Mouse (Mus musculus): ENCODE measurements at regions not wholly inside any gene's neighbourhood (a gene's known extent, or its start where the extent isn't known, plus 50 kb on each side); places are given as distances from the start of the nearest gene placed in this dataset.

- Histone ChIP-seq H3K27me3 (ENCODE audit: control insufficient read depth, insufficient read depth, low read length) (no peaks in the 10 kb centered on the region), H3K27ac (replicated peaks; ENCODE audit: insufficient read depth, low read depth, low read length) (no peak overlapping the region), H3K36me3 (ENCODE audit: control insufficient read depth, insufficient read depth, low read length) (no peaks in the 10 kb centered on the region), H3K4me3 (ENCODE audit: insufficient read depth, low read depth, low read length) (no peak overlapping the region), H3K79me2 (ENCODE audit: control insufficient read depth, insufficient read depth, low read length) (no peaks in the 10 kb centered on the region), H3K9ac (ENCODE audit: low read depth, low read length) (no peak overlapping the region), H3K4me1 (ENCODE audit: control insufficient read depth, insufficient read depth, low read length) (no peaks in the 10 kb centered on the region)
- no peak for DNase-seq (ENCODE audit: extremely low read depth, low read depth, low spot score)
- WGBS, result 89% methylated on average over 3 of the region's 3 CpGs
- TF ChIP-seq POLR2A (IDR thresholded peaks at IDR 0.05; ENCODE audit: extremely low read depth, insufficient read depth, low read length), result no peak
- no peak for TF ChIP-seq CTCF (IDR thresholded peaks at IDR 0.05; ENCODE audit: low read depth, low read length)
Measured at GRCm38 (mm10) chr8:90692516-90692915, 124.7 kb downstream of the Gm19935 start.

- whole genome bisulfite sequencing, result 86% methylated on average over 2 of the region's 2 CpGs
- DNase-seq (ENCODE audit: extremely low read depth, low read depth, low spot score), result no peak
- Histone ChIP-seq H3K27ac (replicated peaks; ENCODE audit: insufficient read depth, low read depth, low read length) (no peak overlapping the region), H3K9ac (ENCODE audit: low read depth, low read length) (no peak overlapping the region), H3K4me1 (ENCODE audit: control insufficient read depth, insufficient read depth, low read length) (no peaks in the 10 kb centered on the region), H3K79me2 (ENCODE audit: control insufficient read depth, insufficient read depth, low read length) (no peaks in the 10 kb centered on the region), H3K27me3 (ENCODE audit: control insufficient read depth, insufficient read depth, low read length) (no peaks in the 10 kb centered on the region), H3K36me3 (ENCODE audit: control insufficient read depth, insufficient read depth, low read length) (no peaks in the 10 kb centered on the region), H3K4me3 (ENCODE audit: insufficient read depth, low read depth, low read length) (no peak overlapping the region)
- no peak for TF ChIP-seq CTCF (IDR thresholded peaks at IDR 0.05; ENCODE audit: low read depth, low read length)
- no peak for TF ChIP-seq POLR2A (IDR thresholded peaks at IDR 0.05; ENCODE audit: extremely low read depth, insufficient read depth, low read length)
Measured at GRCm38 (mm10) chr8:90685076-90685475, 132.1 kb downstream of the Gm19935 start.

DNA sequence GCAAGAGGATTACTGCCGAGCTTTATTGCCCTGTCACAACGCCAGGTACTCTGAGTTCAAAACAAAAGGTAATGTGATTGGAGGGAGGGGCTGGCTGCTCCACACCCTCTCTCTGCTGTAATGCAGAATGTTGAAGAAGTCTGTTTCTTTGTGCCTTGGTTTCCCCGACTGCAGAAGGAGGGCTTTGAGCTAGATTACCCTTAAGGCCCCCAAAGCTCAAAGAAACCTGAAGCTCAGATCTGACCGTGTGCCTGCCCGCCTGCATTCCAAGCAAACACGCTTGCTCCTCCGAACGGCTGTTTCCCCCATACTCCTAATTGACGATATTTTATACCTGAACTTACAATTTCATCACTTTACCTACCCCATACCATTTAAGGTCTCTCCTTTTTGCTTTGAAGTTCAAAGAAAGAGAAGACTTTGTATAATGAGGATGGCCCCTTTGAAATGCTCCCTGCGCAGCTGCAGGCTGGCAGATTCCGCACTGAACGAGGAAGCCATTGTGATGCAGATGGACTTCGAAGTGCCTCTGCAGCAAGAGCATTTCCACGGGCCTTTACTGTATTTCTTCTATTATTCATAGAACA is 146.6 kb downstream of the Gm19935 start:
- H3K27ac ChIP-seq (replicated peaks; ENCODE audit: insufficient read depth, low read depth, low read length), result no peak overlapping the region
- no peak for TF ChIP-seq CTCF (IDR thresholded peaks at IDR 0.05; ENCODE audit: low read depth, low read length)
- no peak for TF ChIP-seq POLR2A (IDR thresholded peaks at IDR 0.05; ENCODE audit: extremely low read depth, insufficient read depth, low read length)
- WGBS, result 6% methylated on average over 14 of the region's 14 CpGs
- H3K4me1 ChIP-seq (ENCODE audit: control insufficient read depth, insufficient read depth, low read length), result no peaks in the 10 kb centered on the region
- no peak overlapping the region for H3K9ac ChIP-seq (ENCODE audit: low read depth, low read length)
- H3K36me3 ChIP-seq (ENCODE audit: control insufficient read depth, insufficient read depth, low read length), result no peaks in the 10 kb centered on the region
- no peak for DNase-seq (ENCODE audit: extremely low read depth, low read depth, low spot score)
- H3K4me3 ChIP-seq (ENCODE audit: insufficient read depth, low read depth, low read length), result no peak overlapping the region
- peaks cover 2% of the 10 kb centered on the region; the same call in 1 of the 2 replicates for H3K27me3 ChIP-seq (ENCODE audit: control insufficient read depth, insufficient read depth, low read length)
- no peaks in the 10 kb centered on the region for H3K79me2 ChIP-seq (ENCODE audit: control insufficient read depth, insufficient read depth, low read length)

DNA sequence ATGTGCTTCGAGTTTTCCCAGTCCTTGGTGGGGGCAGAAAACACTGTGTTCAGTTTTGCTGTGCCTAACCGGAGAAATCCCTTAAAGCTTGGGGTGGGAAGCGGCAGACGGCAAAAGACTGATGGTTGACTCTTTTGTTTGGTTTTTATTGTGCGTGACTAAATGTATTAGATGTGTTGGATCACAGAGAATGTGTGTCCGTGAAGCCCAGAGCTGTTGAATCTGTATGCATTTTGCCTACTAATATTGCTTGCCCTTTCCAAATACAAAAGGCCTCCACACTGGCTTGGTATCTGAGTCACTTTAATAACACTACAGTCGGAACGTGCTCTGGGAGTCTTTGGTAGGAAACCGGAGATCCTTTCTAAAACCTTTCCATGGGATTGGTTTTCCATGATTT is 147.8 kb downstream of the Gm19935 start:
- H3K79me2 ChIP-seq (ENCODE audit: control insufficient read depth, insufficient read depth, low read length), result no peaks in the 10 kb centered on the region
- WGBS, result 84% methylated on average over 9 of the region's 9 CpGs
- no peaks in the 10 kb centered on the region for H3K4me1 ChIP-seq (ENCODE audit: control insufficient read depth, insufficient read depth, low read length)
- TF ChIP-seq POLR2A (IDR thresholded peaks at IDR 0.05; ENCODE audit: extremely low read depth, insufficient read depth, low read length), result no peak
- H3K27ac ChIP-seq (replicated peaks; ENCODE audit: insufficient read depth, low read depth, low read length), result no peak overlapping the region
- no peak overlapping the region for H3K9ac ChIP-seq (ENCODE audit: low read depth, low read length)
- H3K36me3 ChIP-seq (ENCODE audit: control insufficient read depth, insufficient read depth, low read length), result no peaks in the 10 kb centered on the region
- peaks cover 2% of the 10 kb centered on the region; the same call in 1 of the 2 replicates for H3K27me3 ChIP-seq (ENCODE audit: control insufficient read depth, insufficient read depth, low read length)
- DNase-seq (ENCODE audit: extremely low read depth, low read depth, low spot score), result no peak
- H3K4me3 ChIP-seq (ENCODE audit: insufficient read depth, low read depth, low read length), result no peak overlapping the region

DNA sequence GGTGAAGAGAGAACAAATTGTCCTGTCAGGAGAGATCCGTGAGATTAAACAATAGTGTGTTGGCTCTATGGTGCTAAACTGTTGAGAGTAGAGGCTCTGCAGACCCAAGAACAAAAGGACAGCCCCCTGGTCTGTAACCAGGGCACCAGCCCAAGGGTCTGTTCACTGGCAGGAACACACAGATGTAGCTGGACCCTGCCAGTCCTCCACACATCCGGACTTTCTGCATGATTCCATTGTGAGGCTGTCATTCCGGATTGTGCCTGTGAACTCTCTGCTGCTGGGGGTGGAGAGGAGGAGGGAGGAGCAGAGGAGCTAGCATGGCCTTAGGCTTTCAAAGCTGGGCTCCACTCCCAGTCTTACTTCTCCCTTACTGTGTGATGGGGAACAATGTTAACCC is 158.1 kb downstream of the Gm19935 start:
- Histone ChIP-seq H3K27me3 (ENCODE audit: control insufficient read depth, insufficient read depth, low read length) (no peaks in the 10 kb centered on the region; the same call in 1 of the 2 replicates), H3K4me1 (ENCODE audit: control insufficient read depth, insufficient read depth, low read length) (no peaks in the 10 kb centered on the region), H3K36me3 (ENCODE audit: control insufficient read depth, insufficient read depth, low read length) (no peaks in the 10 kb centered on the region), H3K27ac (replicated peaks; ENCODE audit: insufficient read depth, low read depth, low read length) (no peak overlapping the region), H3K4me3 (ENCODE audit: insufficient read depth, low read depth, low read length) (no peak overlapping the region), H3K79me2 (ENCODE audit: control insufficient read depth, insufficient read depth, low read length) (no peaks in the 10 kb centered on the region), H3K9ac (ENCODE audit: low read depth, low read length) (no peak overlapping the region)
- DNase-seq (ENCODE audit: extremely low read depth, low read depth, low spot score), result no peak
- TF ChIP-seq CTCF (IDR thresholded peaks at IDR 0.05; ENCODE audit: low read depth, low read length) (no peak), POLR2A (IDR thresholded peaks at IDR 0.05; ENCODE audit: extremely low read depth, insufficient read depth, low read length) (no peak)
- 22% methylated on average over 3 of the region's 3 CpGs for WGBS

DNA sequence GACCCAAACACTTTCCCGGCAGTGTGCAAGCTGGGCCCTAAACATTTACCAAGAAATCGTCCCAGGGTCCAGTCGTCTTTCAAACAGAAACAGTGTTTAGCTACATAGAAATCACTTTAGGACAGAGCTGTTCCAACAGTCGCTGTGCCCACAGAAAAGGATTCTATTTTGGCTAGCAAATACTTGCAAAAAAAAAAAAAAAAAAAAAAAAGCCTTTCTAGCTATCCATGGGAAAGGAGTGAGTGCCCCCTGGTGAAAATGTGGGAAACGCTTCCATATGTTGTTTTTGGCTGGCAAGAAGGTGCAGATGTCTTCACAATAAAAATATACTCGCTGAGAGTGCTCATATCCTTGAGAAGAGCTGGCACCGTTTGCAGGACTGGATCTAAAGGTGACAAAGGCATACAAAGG is 159.5 kb downstream of the Gm19935 start:
- no peak for DNase-seq (ENCODE audit: extremely low read depth, low read depth, low spot score)
- H3K4me3 ChIP-seq (ENCODE audit: insufficient read depth, low read depth, low read length), result no peak overlapping the region
- no peaks in the 10 kb centered on the region; the same call in 1 of the 2 replicates for H3K27me3 ChIP-seq (ENCODE audit: control insufficient read depth, insufficient read depth, low read length)
- H3K27ac ChIP-seq (replicated peaks; ENCODE audit: insufficient read depth, low read depth, low read length), result no peak overlapping the region
- no peaks in the 10 kb centered on the region for H3K4me1 ChIP-seq (ENCODE audit: control insufficient read depth, insufficient read depth, low read length)
- no peak for TF ChIP-seq CTCF (IDR thresholded peaks at IDR 0.05; ENCODE audit: low read depth, low read length)
- TF ChIP-seq POLR2A (IDR thresholded peaks at IDR 0.05; ENCODE audit: extremely low read depth, insufficient read depth, low read length), result no peak
- H3K79me2 ChIP-seq (ENCODE audit: control insufficient read depth, insufficient read depth, low read length), result no peaks in the 10 kb centered on the region
- WGBS, result 42% methylated on average over 7 of the region's 7 CpGs
- H3K9ac ChIP-seq (ENCODE audit: low read depth, low read length), result no peak overlapping the region
- H3K36me3 ChIP-seq (ENCODE audit: control insufficient read depth, insufficient read depth, low read length), result no peaks in the 10 kb centered on the region
